Mouse (Mus musculus) liver, postnatal 0 days (tissue): ENCODE results near the gene Rsph1.

Source experiments
- CTCF ChIP-seq: sonication (generic); IDR thresholded peaks from 2 replicates; pipeline ENCODE4 v1.5.1; 2016; ENCODE audit warnings: antibody characterized with exemption, low read depth
- EP300 ChIP-seq: IDR thresholded peaks from 2 replicates; pipeline ENCODE4 v1.6.1; 2016; ENCODE audit warnings: antibody characterized with exemption, low read depth, mild to moderate bottlenecking

DNA sequence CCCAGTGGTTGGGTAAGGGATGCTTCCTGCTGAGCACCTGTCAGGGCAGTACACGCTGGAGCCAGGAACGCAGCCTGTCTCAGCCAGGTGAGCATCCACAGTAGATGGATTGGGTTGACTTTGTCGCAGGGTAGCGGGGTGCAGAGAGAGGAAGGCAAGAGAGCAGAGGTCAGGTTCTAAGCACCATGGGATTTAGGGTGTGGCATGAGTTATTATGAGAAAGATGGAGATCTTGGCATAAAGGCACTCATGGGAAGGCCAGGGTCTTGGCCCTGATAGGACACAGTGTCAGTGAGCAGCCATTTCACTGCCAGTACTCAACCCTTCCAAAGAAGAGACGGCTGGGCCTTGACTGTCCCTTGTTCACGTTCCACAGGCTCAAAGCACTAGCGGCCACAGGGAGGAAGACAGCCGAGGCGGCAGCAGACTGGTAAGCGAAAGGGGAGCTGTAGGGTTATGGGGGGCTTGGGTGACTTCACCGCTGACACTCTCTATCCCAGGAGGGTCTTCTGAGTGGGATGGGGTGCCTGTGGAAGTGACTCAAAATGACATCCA is 67.7 kb downstream of the Rsph1 start:
- TF ChIP-seq CTCF (no peak), EP300 (no peak)
